Mouse (Mus musculus) embryonic fibroblast, embryonic 13.5 days (primary cell): ENCODE measurements around the gene Car15. TPM values are rescaled to one million over a fixed set of nuclear protein-coding genes. Genes with fewer than 3 reads are reported as not detected.

Source experiments
- H3K27ac ChIP-seq: 2 replicates; pipeline ENCODE4 v1.5.1; 2012; ENCODE audit warnings: low read length, control low read depth, inconsistent platforms; ENCODE audit not compliant: insufficient read depth
- H3K4me1 ChIP-seq: 2 replicates; pipeline ENCODE4 v1.6.1; 2011; ENCODE audit warnings: low read length; ENCODE audit not compliant: control insufficient read depth, insufficient read depth
- H3K4me3 ChIP-seq: 2 replicates; pipeline ENCODE4 v1.5.1; 2011; ENCODE audit warnings: mild to moderate bottlenecking, control low read depth, low read length; ENCODE audit not compliant: insufficient read depth
- CTCF ChIP-seq: IDR thresholded peaks from 2 replicates; pipeline ENCODE4 v1.5.1; 2011; ENCODE audit warnings: mild to moderate bottlenecking, control low read depth, low read length, moderate library complexity, borderline replicate concordance; ENCODE audit not compliant: insufficient read depth
- POLR2A ChIP-seq: IDR thresholded peaks from 2 replicates; pipeline ENCODE4 v1.6.1; 2011; ENCODE audit warnings: low read depth, mild to moderate bottlenecking, control low read depth, low read length, moderate library complexity
- polyA plus RNA-seq: library from polyadenylated mRNA; stranded (reverse); fragments of >200 nt; gene quantifications from 2 replicates; pipeline ENCODE4 v1.2.4, GENCODE M21; 2011; ENCODE audit warnings: low read depth; ENCODE audit not compliant: missing spikeins, insufficient read length

Gene Car15
- polyA plus RNA-seq, 1 experiment = 0.90 TPM

DNA sequence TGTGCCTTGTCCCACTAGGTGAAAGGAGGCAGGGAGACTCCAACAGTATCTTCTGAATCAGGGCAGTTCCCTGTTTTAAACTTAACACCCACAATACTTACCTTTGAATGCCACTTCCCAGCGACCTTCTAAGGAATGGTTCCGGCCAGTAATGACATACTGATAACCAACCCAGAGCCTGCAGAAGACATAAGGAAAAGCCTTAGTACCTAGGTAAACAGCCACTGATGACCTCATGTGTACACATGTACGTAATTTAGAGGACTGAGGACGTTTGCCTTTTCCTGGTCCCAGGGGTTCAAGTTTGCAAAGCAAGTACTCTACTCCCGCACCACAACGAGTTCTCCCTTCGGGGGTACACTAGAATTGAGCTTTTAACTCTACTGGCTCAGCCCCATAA is 19.0 kb upstream of the Car15 start:
- TF ChIP-seq CTCF = no peak
- TF ChIP-seq POLR2A = no peak

GRCm38 (mm10) chr16:17853263-17853662 is 15.1 kb upstream of the Car15 start:
- Histone ChIP-seq H3K4me3 (no peak overlapping the region), H3K4me1 (no peaks in the 10 kb centered on the region), H3K27ac (no peak overlapping the region)
- TF ChIP-seq POLR2A (no peak), CTCF (no peak)

More for the DNA sequence above, 19.0 kb upstream of the Car15 start:
- H3K27ac ChIP-seq = no peak overlapping the region
- H3K4me3 ChIP-seq = no peak overlapping the region
- no peaks in the 10 kb centered on the region for H3K4me1 ChIP-seq

GRCm38 (mm10) chr16:17851860-17852259 is 13.7 kb upstream of the Car15 start:
- no peak for TF ChIP-seq POLR2A
- TF ChIP-seq CTCF = no peak
- Histone ChIP-seq H3K4me3 (no peak overlapping the region), H3K4me1 (no peaks in the 10 kb centered on the region), H3K27ac (no peak overlapping the region)

DNA sequence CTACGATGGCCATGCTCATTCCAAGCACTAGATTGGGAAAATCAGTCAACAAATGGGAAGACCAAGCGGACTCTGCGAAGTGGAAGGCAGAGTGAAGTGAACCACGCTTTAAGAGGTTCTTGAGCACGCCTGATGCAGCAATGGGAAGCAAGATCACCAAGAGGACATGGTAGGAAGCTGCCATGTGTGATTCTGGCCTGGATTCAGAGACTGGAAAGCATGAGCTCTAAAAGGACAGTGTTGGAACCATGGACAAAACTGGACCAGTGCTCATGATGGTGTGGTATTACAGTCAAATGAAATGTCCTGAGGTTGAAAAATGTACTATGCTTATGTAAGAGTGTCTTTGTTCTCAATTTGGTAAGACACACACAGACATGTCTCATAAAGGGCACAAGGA is 13.2 kb upstream of the Car15 start:
- Histone ChIP-seq H3K4me1 (no peaks in the 10 kb centered on the region), H3K4me3 (no peak overlapping the region), H3K27ac (no peak overlapping the region)
- TF ChIP-seq POLR2A = no peak
- TF ChIP-seq CTCF = no peak

- TF ChIP-seq CTCF (no peak), POLR2A (no peak)
- Histone ChIP-seq H3K4me3 (no peak overlapping the region), H3K4me1 (no peaks in the 10 kb centered on the region), H3K27ac (no peak overlapping the region)
Measured at GRCm38 (mm10) chr16:17849486-17849885, 11.3 kb upstream of the Car15 start.

DNA sequence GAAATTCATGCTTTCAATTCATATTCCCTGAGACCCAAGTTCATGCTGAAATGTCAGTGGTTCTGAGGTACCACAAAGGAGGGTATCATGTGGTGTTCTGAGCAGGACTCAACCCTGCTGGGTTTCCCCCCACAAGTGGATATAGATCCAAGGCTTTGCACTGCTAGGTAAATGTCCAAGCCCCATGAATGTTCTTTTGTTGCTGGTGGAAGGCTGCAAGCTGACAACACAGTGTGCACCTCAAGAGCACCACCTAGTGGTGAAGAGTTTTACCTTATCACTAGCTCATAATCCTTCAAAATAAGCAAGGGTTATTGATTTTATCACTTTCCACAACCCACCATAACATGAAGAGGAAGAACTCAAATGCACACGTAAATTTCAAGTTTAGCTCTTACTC is 10.8 kb upstream of the Car15 start:
- TF ChIP-seq POLR2A (no peak), CTCF (peak; percentile 66; the same call in 1 of the 2 replicates)
- Histone ChIP-seq H3K4me3 (no peak overlapping the region), H3K27ac (no peak overlapping the region), H3K4me1 (no peaks in the 10 kb centered on the region)

DNA sequence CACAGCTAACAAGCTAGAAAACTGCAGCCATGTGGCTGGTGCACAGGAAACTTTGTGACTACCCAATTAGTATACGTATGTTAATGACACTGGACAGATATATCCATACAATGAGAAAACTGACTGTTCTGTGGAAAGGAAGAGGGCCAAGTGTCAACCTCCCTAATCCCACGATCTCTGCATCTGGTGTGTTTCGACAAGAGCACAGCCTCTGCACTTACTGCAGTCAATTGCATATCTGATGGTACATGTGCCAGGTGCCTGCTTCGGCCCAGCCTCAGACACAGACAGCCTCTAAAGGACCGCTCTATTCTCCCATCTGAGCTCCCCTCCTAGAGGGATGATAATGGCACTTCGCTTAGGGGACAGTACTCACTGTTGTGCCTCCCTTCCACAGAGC is 10.3 kb upstream of the Car15 start:
- Histone ChIP-seq H3K4me3 (no peak overlapping the region), H3K4me1 (no peaks in the 10 kb centered on the region), H3K27ac (no peak overlapping the region)
- TF ChIP-seq POLR2A (no peak), CTCF (no peak)

- H3K4me1 ChIP-seq = no peaks in the 10 kb centered on the region
- H3K27ac ChIP-seq = no peak overlapping the region
- no peak overlapping the region for H3K4me3 ChIP-seq
- TF ChIP-seq CTCF = no peak
- no peak for TF ChIP-seq POLR2A
Measured at GRCm38 (mm10) chr16:17843701-17844365, 5.7 kb upstream of the Car15 start.

DNA sequence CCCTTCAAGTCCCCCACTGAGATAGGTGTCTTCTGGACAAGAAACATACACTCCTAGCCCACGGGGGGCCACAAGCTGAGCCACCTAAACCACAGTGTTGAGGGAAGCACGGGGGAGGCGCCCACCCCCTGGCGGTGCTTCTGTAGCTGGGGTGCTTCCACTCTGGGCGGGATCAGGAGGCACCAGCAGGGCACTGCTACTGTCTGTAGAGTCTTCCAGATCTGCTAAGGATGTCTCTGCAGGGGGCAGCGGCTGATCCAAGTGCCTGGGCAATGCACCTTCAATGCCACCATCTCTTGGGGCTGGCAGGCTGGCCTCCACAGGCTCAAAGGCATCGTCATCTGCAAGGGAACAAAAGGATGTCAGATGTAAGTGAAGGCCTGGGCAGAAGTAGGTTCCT is 4.3 kb upstream of the Car15 start:
- H3K4me1 ChIP-seq = no peaks in the 10 kb centered on the region
- H3K27ac ChIP-seq = no peak overlapping the region
- H3K4me3 ChIP-seq = no peak overlapping the region
- TF ChIP-seq CTCF (no peak), POLR2A (no peak)

GRCm38 (mm10) chr16:17839976-17840375 is 1.8 kb upstream of the Car15 start:
- H3K4me3 ChIP-seq = no peak overlapping the region
- H3K27ac ChIP-seq = no peak overlapping the region

DNA sequence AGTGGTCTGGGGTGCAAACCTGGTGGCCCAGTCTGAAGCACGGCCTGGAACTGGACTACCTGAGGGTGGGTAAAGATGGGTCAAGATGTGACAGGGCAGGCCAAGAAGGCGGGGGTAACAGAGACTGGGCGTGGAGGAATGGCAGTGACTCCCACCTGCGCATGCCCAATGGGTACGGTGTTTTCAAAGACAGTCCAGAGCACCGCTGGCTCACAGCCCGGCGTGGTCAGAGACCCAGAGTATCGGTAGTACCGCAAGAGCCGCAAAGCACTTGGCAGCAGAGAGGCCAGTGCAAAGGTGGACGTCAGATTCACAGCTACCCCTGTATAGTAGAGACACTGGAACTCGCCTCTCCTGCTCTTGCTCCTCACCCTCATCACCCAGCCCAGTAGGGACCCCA is 2.7 kb downstream of the Car15 start:
- Histone ChIP-seq H3K27ac (no peak overlapping the region), H3K4me1 (0 out of 2 replicates have a peak, but pooled peaks cover 5% of the 10 kb centered on the region), H3K4me3 (no peak overlapping the region)
- TF ChIP-seq CTCF = no peak
- no peak for TF ChIP-seq POLR2A

More at GRCm38 (mm10) chr16:17839976-17840375, 1.8 kb upstream of the Car15 start:
- TF ChIP-seq CTCF (no peak), POLR2A (no peak)
- no peaks in the 10 kb centered on the region for H3K4me1 ChIP-seq
